Mouse (Mus musculus) megakaryocyte, adult 5-6 weeks (primary cell): ENCODE results near the gene Pkp1. TPM values are rescaled to one million over a fixed set of nuclear protein-coding genes. Genes with fewer than 3 reads are reported as not detected.

Source experiments
- ATAC-seq: 2 replicates; pipeline ENCODE4 v1.8.0; 2016; ENCODE audit warnings: mild to moderate bottlenecking, inconsistent platforms; ENCODE audit not compliant: poor library complexity, severe bottlenecking
- total RNA-seq, 2 experiments: library from RNA; stranded (forward) in 1 of 2; stranded (reverse) in 1 of 2; fragments of 153-499, 151-499 nt in 1 of 2; fragments of 221-1000, 200-1000 nt in 1 of 2; gene quantifications; 2 replicates each; pipeline versions ENCODE4 v1.2.3 to v1.2.4; 2015 to 2017

Pkp1 gene
- total RNA-seq, 2 experiments from 2014 or later = not detected

- no peak for ATAC-seq
These were observed 5.3 kb downstream of the Pkp1 start for GRCm38 (mm10) chr1:135913657-135914056.

GRCm38 (mm10) chr1:135909381-135909780 lies 9.6 kb downstream of the Pkp1 start:
- no peak for ATAC-seq

GRCm38 (mm10) chr1:135906736-135907135 lies 12.3 kb downstream of the Pkp1 start:
- no peak for ATAC-seq

- no peak for ATAC-seq
These were observed 19.0 kb downstream of the Pkp1 start for GRCm38 (mm10) chr1:135899991-135900515.

- ATAC-seq = no peak
These were observed 19.7 kb downstream of the Pkp1 start for GRCm38 (mm10) chr1:135899295-135899694.

GRCm38 (mm10) chr1:135895367-135895766 lies 23.6 kb downstream of the Pkp1 start:
- no peak for ATAC-seq

GRCm38 (mm10) chr1:135893377-135893776 lies 25.6 kb downstream of the Pkp1 start:
- no peak for ATAC-seq

GRCm38 (mm10) chr1:135892764-135893163 lies 26.2 kb downstream of the Pkp1 start:
- ATAC-seq = no peak

- no peak for ATAC-seq
These were observed 26.8 kb downstream of the Pkp1 start for GRCm38 (mm10) chr1:135892233-135892632.

- no peak for ATAC-seq
These were observed 27.4 kb downstream of the Pkp1 start for GRCm38 (mm10) chr1:135891424-135892216.

GRCm38 (mm10) chr1:135889461-135890185 lies 29.4 kb downstream of the Pkp1 start:
- no peak for ATAC-seq

GRCm38 (mm10) chr1:135882385-135883109 lies 36.5 kb downstream of the Pkp1 start:
- peak; percentile 63 for ATAC-seq

- no peak for ATAC-seq
These were observed 41.8 kb downstream of the Pkp1 start for GRCm38 (mm10) chr1:135877248-135877647.

GRCm38 (mm10) chr1:135872991-135873390 lies 46.0 kb downstream of the Pkp1 start:
- no peak for ATAC-seq

GRCm38 (mm10) chr1:135868570-135868969 lies 50.4 kb downstream of the Pkp1 start:
- ATAC-seq = no peak

- ATAC-seq = peak; percentile 79
These were observed 53.4 kb downstream of the Pkp1 start for GRCm38 (mm10) chr1:135865518-135866194.

GRCm38 (mm10) chr1:135864830-135865229 lies 54.2 kb downstream of the Pkp1 start:
- ATAC-seq = no peak

GRCm38 (mm10) chr1:135863786-135864335 lies 55.1 kb downstream of the Pkp1 start:
- no peak for ATAC-seq

- ATAC-seq = no peak
These were observed 56.4 kb downstream of the Pkp1 start for GRCm38 (mm10) chr1:135862561-135862960.

- ATAC-seq = no peak
These were observed 56.9 kb downstream of the Pkp1 start for GRCm38 (mm10) chr1:135861980-135862552.
